Mouse (Mus musculus) forebrain, embryonic 11.5 days (tissue): Measurements from ENCODE around the gene E130114P18Rik. TPM values are rescaled to one million over a fixed set of nuclear protein-coding genes. Genes with fewer than 3 reads are reported as not detected.

Source experiments
- ATAC-seq: fragments of 200-750 bp; cut with Nextera tagmentation; replicated peaks from 2 replicates; pipeline ENCODE4 v1.8.0; 2017; ENCODE audit warnings: moderate TSS enrichment; ENCODE audit not compliant: low FRiP score
- DNase-seq: peaks from one replicate; pipeline ENCODE4 v3.0.0-alpha.2; 2017; ENCODE audit warnings: low spot score
- H3K27ac ChIP-seq: fragments of 300-500 bp; sonication (generic); 2 replicates; pipeline ENCODE4 v1.5.1; 2014; ENCODE audit warnings: low read depth, low read length
- H3K27me3 ChIP-seq: fragments of 300-500 bp; sonication (generic); 2 replicates; pipeline ENCODE4 v1.6.1; 2014; ENCODE audit warnings: mild to moderate bottlenecking, low read length, mixed read lengths; ENCODE audit not compliant: control insufficient read depth, insufficient read depth
- H3K36me3 ChIP-seq: fragments of 300-500 bp; sonication (generic); 2 replicates; pipeline ENCODE4 v1.6.1; 2014; ENCODE audit warnings: mild to moderate bottlenecking, low read length, moderate library complexity, mixed read lengths; ENCODE audit not compliant: control insufficient read depth, insufficient read depth
- H3K4me1 ChIP-seq: fragments of 300-500 bp; sonication (generic); replicated peaks from 2 replicates; pipeline ENCODE4 v1.6.1; 2014; ENCODE audit warnings: low read length, mixed read lengths; ENCODE audit not compliant: control insufficient read depth, insufficient read depth
- H3K4me2 ChIP-seq: fragments of 300-500 bp; sonication (generic); 2 replicates; pipeline ENCODE4 v1.6.1; 2014; ENCODE audit warnings: low read depth, mild to moderate bottlenecking, low read length, moderate library complexity, mixed read lengths; ENCODE audit not compliant: severe bottlenecking
- H3K4me3 ChIP-seq: fragments of 300-500 bp; sonication (generic); 2 replicates; pipeline ENCODE4 v1.5.1; 2014; ENCODE audit warnings: low read depth, low read length
- H3K9ac ChIP-seq: fragments of 300-500 bp; sonication (generic); 2 replicates; pipeline ENCODE4 v1.6.1; 2014; ENCODE audit warnings: low read length
- H3K9me3 ChIP-seq: fragments of 300-500 bp; sonication (generic); 2 replicates; pipeline ENCODE4 v1.6.1; 2016; ENCODE audit warnings: low read length, mixed read lengths; ENCODE audit not compliant: control insufficient read depth
- WGBS: fragments of 180-500 bp; shearing (Covaris S2); extraction: QIAGEN DNeasy Blood & Tissue Kit; methylation state at CpG from one replicate; pipeline ENCODE4 v1.1.7; 2014; 5-methylcytosine and 5-hydroxymethylcytosine counted together
- polyA plus RNA-seq: library from polyadenylated mRNA; unstranded; fragments of >200 nt; fragmentation: Nextera tagmentation; extraction: Ambion mirVana; gene quantifications from 2 replicates; pipeline ENCODE4 v1.2.1, GENCODE M21; 2014

Gene E130114P18Rik
- polyA plus RNA-seq, 1 experiment from 2014 or later, result 45.7 TPM

GRCm38 (mm10) chr4:97746106-97746900, 31.6 kb downstream of the E130114P18Rik start:
- H3K27ac ChIP-seq, result no peak overlapping the region
- peaks cover 5% of the 10 kb centered on the region; the same call in 1 of the 2 replicates for H3K4me1 ChIP-seq
- 8% methylated on average over 19 of the region's 19 CpGs for WGBS
- peak overlapping the region; percentile 31 for H3K4me3 ChIP-seq
- DNase-seq, result no peak
- H3K9me3 ChIP-seq, result no peaks in the 10 kb centered on the region
- H3K36me3 ChIP-seq, result no peaks in the 10 kb centered on the region
- H3K27me3 ChIP-seq, result no peaks in the 10 kb centered on the region; the same call in 1 of the 2 replicates
- peak overlapping the region; percentile 62 for H3K9ac ChIP-seq
- H3K4me2 ChIP-seq, result peak overlapping the region; percentile 76
- ATAC-seq, result peak; percentile 55

- DNase-seq (peak; percentile 90), ATAC-seq (peak; percentile 85)
- Histone ChIP-seq H3K4me2 (peak overlapping the region; percentile 76), H3K27ac (no peak overlapping the region), H3K9ac (peak overlapping the region; percentile 62), H3K4me3 (peak overlapping the region; percentile 31), H3K27me3 (no peaks in the 10 kb centered on the region; the same call in 1 of the 2 replicates), H3K9me3 (no peaks in the 10 kb centered on the region), H3K4me1 (0 out of 2 replicates have a peak, but pooled peaks cover 2% of the 10 kb centered on the region), H3K36me3 (no peaks in the 10 kb centered on the region)
- 5% methylated on average over 32 of the region's 32 CpGs for WGBS
Observed at GRCm38 (mm10) chr4:97745296-97746105, 32.4 kb downstream of the E130114P18Rik start.

- ATAC-seq, result no peak
- Histone ChIP-seq H3K4me3 (no peak overlapping the region), H3K4me2 (no peak overlapping the region), H3K27me3 (no peaks in the 10 kb centered on the region; the same call in 1 of the 2 replicates), H3K4me1 (0 out of 2 replicates have a peak, but pooled peaks cover 2% of the 10 kb centered on the region), H3K27ac (no peak overlapping the region), H3K36me3 (no peaks in the 10 kb centered on the region), H3K9ac (no peak overlapping the region), H3K9me3 (no peaks in the 10 kb centered on the region)
- 84% methylated on average over 5 of the region's 5 CpGs for WGBS
- DNase-seq, result no peak
Observed at GRCm38 (mm10) chr4:97743932-97744331, 33.9 kb downstream of the E130114P18Rik start.

GRCm38 (mm10) chr4:97733392-97733791, 44.5 kb downstream of the E130114P18Rik start:
- no peak for DNase-seq
- Histone ChIP-seq H3K9me3 (no peaks in the 10 kb centered on the region), H3K27ac (no peak overlapping the region), H3K4me3 (no peak overlapping the region), H3K9ac (no peak overlapping the region), H3K27me3 (no peaks in the 10 kb centered on the region), H3K4me2 (no peak overlapping the region), H3K4me1 (no peaks in the 10 kb centered on the region), H3K36me3 (no peaks in the 10 kb centered on the region)
- 53% methylated on average over 1 of the region's 1 CpGs for WGBS
- no peak for ATAC-seq

GRCm38 (mm10) chr4:97730416-97730815, 47.5 kb downstream of the E130114P18Rik start:
- no peak overlapping the region for H3K9ac ChIP-seq
- no peak for DNase-seq
- no peaks in the 10 kb centered on the region for H3K9me3 ChIP-seq
- H3K36me3 ChIP-seq, result no peaks in the 10 kb centered on the region
- WGBS, result 87% methylated on average over 3 of the region's 3 CpGs
- no peak overlapping the region for H3K27ac ChIP-seq
- no peaks in the 10 kb centered on the region for H3K4me1 ChIP-seq
- no peak overlapping the region for H3K4me2 ChIP-seq
- H3K27me3 ChIP-seq, result no peaks in the 10 kb centered on the region
- no peak overlapping the region for H3K4me3 ChIP-seq
- no peak for ATAC-seq

GRCm38 (mm10) chr4:97729999-97730398, 47.9 kb downstream of the E130114P18Rik start:
- H3K9me3 ChIP-seq, result no peaks in the 10 kb centered on the region
- no peak overlapping the region for H3K9ac ChIP-seq
- H3K4me3 ChIP-seq, result no peak overlapping the region
- no peak overlapping the region for H3K4me2 ChIP-seq
- H3K36me3 ChIP-seq, result no peaks in the 10 kb centered on the region
- H3K4me1 ChIP-seq, result no peaks in the 10 kb centered on the region
- no peak for ATAC-seq
- DNase-seq, result no peak
- H3K27me3 ChIP-seq, result no peaks in the 10 kb centered on the region
- no peak overlapping the region for H3K27ac ChIP-seq
- 88% methylated on average over 6 of the region's 6 CpGs for WGBS

- Histone ChIP-seq H3K9ac (no peak overlapping the region), H3K4me1 (no peaks in the 10 kb centered on the region), H3K9me3 (no peaks in the 10 kb centered on the region), H3K4me3 (no peak overlapping the region), H3K36me3 (no peaks in the 10 kb centered on the region), H3K27ac (no peak overlapping the region), H3K4me2 (no peak overlapping the region), H3K27me3 (no peaks in the 10 kb centered on the region)
- no peak for DNase-seq
- 96% methylated on average over 4 of the region's 4 CpGs for WGBS
- no peak for ATAC-seq
Observed at GRCm38 (mm10) chr4:97728520-97728919, 49.4 kb downstream of the E130114P18Rik start.

GRCm38 (mm10) chr4:97723374-97723773, 54.5 kb downstream of the E130114P18Rik start:
- Histone ChIP-seq H3K27me3 (no peaks in the 10 kb centered on the region), H3K9me3 (no peaks in the 10 kb centered on the region), H3K4me1 (no peaks in the 10 kb centered on the region; the same call in 1 of the 2 replicates), H3K4me2 (no peak overlapping the region), H3K27ac (no peak overlapping the region), H3K36me3 (no peaks in the 10 kb centered on the region), H3K4me3 (no peak overlapping the region), H3K9ac (no peak overlapping the region)
- DNase-seq (no peak), ATAC-seq (no peak)
- WGBS, result 88% methylated on average over 6 of the region's 6 CpGs
